Mouse (Mus musculus) embryonic facial prominence, embryonic 10.5 days (tissue): Measurements from ENCODE around the gene Poldip2. TPM values are rescaled to one million over a fixed set of nuclear protein-coding genes. Genes with fewer than 3 reads are reported as not detected.

Source experiments
- DNase-seq: peaks from one replicate; pipeline ENCODE4 v3.0.0-alpha.2; 2017; ENCODE audit warnings: low spot score
- H3K27ac ChIP-seq: fragments of 300-500 bp; sonication (generic); replicated peaks from 2 replicates; pipeline ENCODE4 v1.5.1; 2016; ENCODE audit warnings: mild to moderate bottlenecking
- H3K27me3 ChIP-seq: fragments of 300-500 bp; sonication (generic); replicated peaks from 2 replicates; pipeline ENCODE4 v1.6.1; 2016; ENCODE audit warnings: low read depth, mild to moderate bottlenecking; ENCODE audit not compliant: poor library complexity, severe bottlenecking
- H3K36me3 ChIP-seq: fragments of 300-500 bp; sonication (generic); replicated peaks from 2 replicates; pipeline ENCODE4 v1.6.1; 2016; ENCODE audit warnings: mild to moderate bottlenecking, moderate library complexity
- H3K4me1 ChIP-seq: fragments of 300-500 bp; sonication (generic); 2 replicates; pipeline ENCODE4 v1.6.1; 2016
- H3K4me3 ChIP-seq: fragments of 300-500 bp; sonication (generic); 2 replicates; pipeline ENCODE4 v1.5.1; 2016; ENCODE audit warnings: mild to moderate bottlenecking, moderate library complexity
- H3K9me3 ChIP-seq: fragments of 300-500 bp; sonication (generic); 2 replicates; pipeline ENCODE4 v1.6.1; 2016; ENCODE audit warnings: mild to moderate bottlenecking
- WGBS: fragments of 180-500 bp; shearing (Covaris S2); methylation state at CpG from one replicate; pipeline ENCODE4 v1.1.7; 2016; 5-methylcytosine and 5-hydroxymethylcytosine counted together
- polyA plus RNA-seq: library from polyadenylated mRNA; unstranded; fragments of >200 nt; fragmentation: Nextera tagmentation; extraction: Ambion mirVana; gene quantifications from 2 replicates; pipeline ENCODE4 v1.2.1, GENCODE M21; 2016

Poldip2 gene
- 175 and 178 TPM in 2 replicates for polyA plus RNA-seq

- Histone ChIP-seq H3K4me3 (peak within 1 kb of the TSS; percentile 86), H3K27me3 (no peaks in the 10 kb centered on the region), H3K27ac (peak within 1 kb of the TSS; percentile 94), H3K36me3 (peaks cover 66% of the 10 kb centered on the region), H3K9me3 (no peaks in the 10 kb centered on the region), H3K4me1 (peaks cover 22% of the 10 kb centered on the region)
- under 1% methylated on average over 67 of the region's 67 CpGs for WGBS
- DNase-seq: peak; percentile 97
Observed at GRCm38 (mm10) chr11:78512025-78512957, at the start of gene Poldip2, which contains the start of gene Tmem199. Poldip2 (plus strand) TSS chr11:78512193. Tmem199 (minus strand) TSS chr11:78512172.

DNA sequence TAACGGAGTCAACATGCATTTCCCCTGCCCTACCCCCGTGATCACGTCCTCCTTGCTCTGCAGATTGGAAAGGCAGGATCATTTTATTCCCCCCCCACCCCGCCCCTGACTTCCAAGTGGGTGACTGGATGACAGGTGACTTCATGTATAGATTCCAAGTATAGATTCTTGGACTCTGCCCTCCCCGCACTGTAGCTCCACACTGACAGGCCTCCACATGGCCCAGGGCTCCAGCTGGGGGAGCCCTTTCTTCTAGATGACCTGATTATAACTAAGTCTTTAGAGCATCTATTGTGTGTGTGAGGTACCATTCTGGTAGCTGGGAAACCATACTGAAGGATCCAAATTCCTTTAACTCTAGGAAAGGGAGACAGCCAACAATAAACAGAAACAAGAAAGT lies 49.3 kb upstream of the Poldip2 start:
- no peak for DNase-seq
- H3K4me1 ChIP-seq: peaks cover 29% of the 10 kb centered on the region
- no peaks in the 10 kb centered on the region for H3K36me3 ChIP-seq
- no peak overlapping the region for H3K4me3 ChIP-seq
- H3K27me3 ChIP-seq: no peaks in the 10 kb centered on the region
- no peak overlapping the region for H3K27ac ChIP-seq
- H3K9me3 ChIP-seq: peaks cover 5% of the 10 kb centered on the region; the same call in 1 of the 2 replicates
- WGBS: 85% methylated on average over 5 of the region's 5 CpGs

- Histone ChIP-seq H3K4me1 (peaks cover 29% of the 10 kb centered on the region), H3K4me3 (no peak overlapping the region), H3K9me3 (peaks cover 5% of the 10 kb centered on the region; the same call in 1 of the 2 replicates), H3K36me3 (no peaks in the 10 kb centered on the region), H3K27me3 (no peaks in the 10 kb centered on the region), H3K27ac (no peak overlapping the region)
- WGBS: 66% methylated on average over 13 of the region's 13 CpGs
- DNase-seq: no peak
Observed at GRCm38 (mm10) chr11:78463286-78464036, 48.5 kb upstream of the Poldip2 start.

DNA sequence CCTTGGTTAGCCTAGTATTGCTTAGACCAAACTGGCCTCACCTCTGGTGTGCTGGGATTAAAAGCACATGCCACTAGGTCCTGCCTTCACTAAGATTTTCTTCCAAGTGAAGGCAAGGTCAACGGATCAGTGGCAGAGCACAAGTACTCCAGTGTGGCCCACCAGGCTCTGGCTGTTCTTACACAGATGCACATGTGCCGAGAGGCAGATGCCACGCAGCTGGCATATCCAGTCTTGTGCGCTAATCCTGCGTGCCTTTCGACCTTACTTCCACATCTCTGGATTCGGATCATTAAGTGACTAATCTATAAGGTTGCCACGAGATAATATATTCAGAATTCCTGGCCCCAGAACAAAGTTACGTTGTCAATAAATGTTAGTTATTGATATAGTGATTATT lies 46.9 kb upstream of the Poldip2 start:
- 47% methylated on average over 9 of the region's 9 CpGs for WGBS
- DNase-seq: peak; percentile 28
- no peaks in the 10 kb centered on the region for H3K36me3 ChIP-seq
- H3K27me3 ChIP-seq: no peaks in the 10 kb centered on the region
- H3K27ac ChIP-seq: peak overlapping the region; percentile 94
- peaks cover 5% of the 10 kb centered on the region; the same call in 1 of the 2 replicates for H3K9me3 ChIP-seq
- peaks cover 29% of the 10 kb centered on the region for H3K4me1 ChIP-seq
- peak overlapping the region; percentile 74 for H3K4me3 ChIP-seq

DNA sequence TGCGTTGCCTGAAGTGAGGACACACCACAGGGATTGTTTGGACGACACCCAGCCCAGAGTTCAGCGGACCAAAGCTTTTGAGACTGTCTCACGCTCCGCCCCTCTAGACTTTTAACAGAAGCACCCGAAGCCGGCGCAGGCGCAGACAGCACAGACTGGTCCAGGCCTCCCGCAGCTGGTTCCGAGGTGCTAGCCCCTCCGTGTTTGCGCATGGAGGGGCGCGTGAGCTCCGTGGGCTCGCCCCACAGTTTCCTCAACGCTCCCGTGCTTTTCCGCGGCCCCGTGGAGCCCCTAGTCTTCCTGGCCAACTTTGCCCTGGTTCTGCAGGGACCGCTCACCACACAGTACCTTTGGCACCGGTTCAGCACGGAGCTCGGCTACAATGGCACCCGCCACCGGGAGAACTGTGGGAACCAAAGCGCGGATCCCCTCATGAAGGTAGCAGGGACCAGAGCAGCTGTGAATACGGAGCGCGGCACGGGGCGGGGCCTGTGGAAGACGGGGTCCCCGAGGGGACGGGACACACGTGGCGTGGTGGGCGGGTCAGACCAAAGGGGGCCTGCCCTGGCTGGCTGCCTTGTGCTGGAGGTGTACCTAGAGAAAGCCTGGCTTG lies 46.3 kb upstream of the Poldip2 start, which contains the start of gene Slc46a1:
Gene Slc46a1, plus strand, starts transcription at position 130 of the 613 bp plus-strand sequence.
- H3K4me1 ChIP-seq: peaks cover 29% of the 10 kb centered on the region
- DNase-seq: peak; percentile 94
- no peaks in the 10 kb centered on the region for H3K36me3 ChIP-seq
- no peaks in the 10 kb centered on the region for H3K27me3 ChIP-seq
- H3K27ac ChIP-seq: peak within 1 kb of the TSS; percentile 94
- WGBS: under 1% methylated on average over 41 of the region's 41 CpGs
- peaks cover 5% of the 10 kb centered on the region; the same call in 1 of the 2 replicates for H3K9me3 ChIP-seq
- peak within 1 kb of the TSS; percentile 74 for H3K4me3 ChIP-seq

- peak overlapping the region; percentile 74 for H3K4me3 ChIP-seq
- peaks cover 5% of the 10 kb centered on the region; the same call in 1 of the 2 replicates for H3K9me3 ChIP-seq
- peaks cover 6% of the 10 kb centered on the region for H3K36me3 ChIP-seq
- peaks cover 29% of the 10 kb centered on the region for H3K4me1 ChIP-seq
- WGBS: 65% methylated on average over 23 of the region's 23 CpGs
- H3K27ac ChIP-seq: peak overlapping the region; percentile 94
- no peaks in the 10 kb centered on the region for H3K27me3 ChIP-seq
- no peak for DNase-seq
Observed at GRCm38 (mm10) chr11:78466242-78466912, 45.6 kb upstream of the Poldip2 start.

GRCm38 (mm10) chr11:78467515-78467914 lies 44.5 kb upstream of the Poldip2 start:
- no peak for DNase-seq
- peaks cover 29% of the 10 kb centered on the region for H3K4me1 ChIP-seq
- peaks cover 15% of the 10 kb centered on the region for H3K36me3 ChIP-seq
- WGBS: 82% methylated on average over 7 of the region's 7 CpGs
- no peaks in the 10 kb centered on the region for H3K27me3 ChIP-seq
- H3K4me3 ChIP-seq: no peak overlapping the region
- H3K9me3 ChIP-seq: no peaks in the 10 kb centered on the region
- H3K27ac ChIP-seq: no peak overlapping the region

GRCm38 (mm10) chr11:78467932-78468331 lies 44.1 kb upstream of the Poldip2 start:
- 37% methylated on average over 3 of the region's 3 CpGs for WGBS
- DNase-seq: no peak
- Histone ChIP-seq H3K9me3 (no peaks in the 10 kb centered on the region), H3K27me3 (no peaks in the 10 kb centered on the region), H3K4me1 (peaks cover 29% of the 10 kb centered on the region), H3K4me3 (no peak overlapping the region), H3K27ac (no peak overlapping the region), H3K36me3 (peaks cover 15% of the 10 kb centered on the region)

GRCm38 (mm10) chr11:78471326-78472103 lies 40.5 kb upstream of the Poldip2 start:
- peaks cover 15% of the 10 kb centered on the region for H3K36me3 ChIP-seq
- H3K4me1 ChIP-seq: peaks cover 5% of the 10 kb centered on the region
- no peaks in the 10 kb centered on the region for H3K27me3 ChIP-seq
- WGBS: 90% methylated on average over 10 of the region's 10 CpGs
- H3K27ac ChIP-seq: no peak overlapping the region
- DNase-seq: no peak
- no peaks in the 10 kb centered on the region for H3K9me3 ChIP-seq
- H3K4me3 ChIP-seq: no peak overlapping the region; the same call in 1 of the 2 replicates

DNA sequence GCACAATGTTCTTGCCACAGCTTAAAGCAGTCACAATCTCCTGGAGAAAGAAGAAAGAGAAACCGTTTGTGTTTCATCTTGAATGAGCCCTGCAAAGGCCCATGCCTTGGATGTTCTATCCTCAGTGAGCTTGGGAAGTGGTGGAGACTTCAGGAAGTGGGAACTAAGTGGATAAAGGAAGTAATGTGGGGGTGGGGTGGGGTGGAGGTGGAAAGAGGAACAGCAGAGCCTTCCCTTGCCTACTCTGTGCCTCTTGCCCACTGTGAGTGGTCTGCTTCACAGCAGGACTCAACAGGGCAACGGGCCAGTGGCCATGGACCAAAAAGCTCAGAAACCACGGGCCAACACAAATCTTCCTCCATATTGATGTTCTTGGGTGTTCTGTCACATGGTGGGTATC lies 36.7 kb upstream of the Poldip2 start:
- Histone ChIP-seq H3K27me3 (no peaks in the 10 kb centered on the region), H3K27ac (no peak overlapping the region)
- 86% methylated on average over 3 of the region's 3 CpGs for WGBS

GRCm38 (mm10) chr11:78483639-78484038 lies 28.4 kb upstream of the Poldip2 start:
- 68% methylated on average over 7 of the region's 7 CpGs for WGBS
- DNase-seq: no peak
- H3K27me3 ChIP-seq: peaks cover 57% of the 10 kb centered on the region

More for the DNA sequence above, 36.7 kb upstream of the Poldip2 start:
- Histone ChIP-seq H3K4me3 (no peak overlapping the region), H3K9me3 (no peaks in the 10 kb centered on the region), H3K4me1 (no peaks in the 10 kb centered on the region), H3K36me3 (peaks cover 15% of the 10 kb centered on the region)
- no peak for DNase-seq

More at GRCm38 (mm10) chr11:78483639-78484038, 28.4 kb upstream of the Poldip2 start:
- no peaks in the 10 kb centered on the region for H3K36me3 ChIP-seq
- H3K27ac ChIP-seq: no peak overlapping the region
- no peaks in the 10 kb centered on the region for H3K9me3 ChIP-seq
- no peak overlapping the region for H3K4me3 ChIP-seq
- H3K4me1 ChIP-seq: peaks cover 5% of the 10 kb centered on the region
